ENCODE assay signal across 9 mouse cellular contexts in the genomic region with DNA sequence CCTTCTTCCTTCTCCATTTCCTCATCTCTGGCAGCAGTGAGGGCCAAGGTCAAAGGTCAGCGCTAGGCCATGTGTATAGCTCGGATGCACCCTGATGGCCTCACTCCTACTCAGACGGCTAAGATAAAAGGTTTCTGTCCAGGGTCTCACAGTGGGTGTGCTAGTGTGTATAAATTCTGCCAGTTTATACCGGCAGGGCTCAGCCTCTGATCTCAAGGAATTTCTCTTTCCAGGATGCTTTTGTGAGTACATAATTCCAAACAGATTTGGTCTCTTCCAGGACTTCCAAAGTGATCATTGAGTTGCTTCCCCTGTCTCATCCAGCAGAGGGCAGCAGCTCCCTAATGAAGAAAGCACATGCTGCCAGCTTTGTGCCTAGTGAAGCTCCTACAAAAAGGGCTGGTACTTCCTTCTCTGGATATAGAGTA. TPM values are rescaled to one million over a fixed set of nuclear protein-coding genes. Genes with fewer than 3 reads are reported as not detected.
DNase-seq lines count a peak whose midpoint lies in the region; ATAC-seq and TF ChIP-seq lines count a peak whose summit lies in the region.
"Had no signal": no experiment of that assay in that cellular context is flagged by ENCODE, and none has a peak within 500 bp of the region (broad histone marks: within the 10 kb centered on the region; RNA-seq: fewer than 3 reads in every experiment).

No protein-coding gene starts in this region.

- no peak overlapping the region for H3K27ac ChIP-seq in ES-Bruce4 (ENCODE audit: insufficient read depth, low read length)
- H3K27ac ChIP-seq in bone marrow, adult 2 months (ENCODE audit: control insufficient read depth, insufficient read depth, low read depth, low read length, poor library complexity), result no peak overlapping the region
- no peak overlapping the region for H3K27ac ChIP-seq in embryonic fibroblast, embryonic 13.5 days (ENCODE audit: insufficient read depth, low read length)
- no peak overlapping the region for H3K27ac ChIP-seq in heart, embryonic 12.5 days (ENCODE audit: poor library complexity, severe bottlenecking)
- H3K27ac ChIP-seq: liver, embryonic 15.5 days had no signal

- no peak overlapping the region for H3K9ac ChIP-seq in ES-Bruce4 (ENCODE audit: low read depth, poor library complexity, severe bottlenecking)
- no peak overlapping the region for H3K9ac ChIP-seq in heart, embryonic 12.5 days
- H3K9ac ChIP-seq: liver, embryonic 15.5 days had no signal

- 62% methylated on average over 4 of the region's 4 CpGs for WGBS in bone marrow, adult 2 months
- WGBS in heart, embryonic 12.5 days, result 48% methylated on average over 4 of the region's 4 CpGs

- H3K27me3 ChIP-seq in ES-Bruce4 (ENCODE audit: control insufficient read depth, insufficient read depth, low read length, poor library complexity, severe bottlenecking), result no peaks in the 10 kb centered on the region
- no peaks in the 10 kb centered on the region for H3K27me3 ChIP-seq in heart, embryonic 12.5 days (replicated peaks)
- H3K27me3 ChIP-seq: liver, embryonic 15.5 days had no signal

- no peak overlapping the region for H3K4me3 ChIP-seq in ES-Bruce4 (ENCODE audit: low read depth, low read length)
- H3K4me3 ChIP-seq in bone marrow, adult 2 months (replicated peaks; ENCODE audit: control insufficient read depth, low read depth, low read length), result no peak overlapping the region
- no peak overlapping the region for H3K4me3 ChIP-seq in embryonic fibroblast, embryonic 13.5 days (ENCODE audit: insufficient read depth, low read length)
- no peak overlapping the region for H3K4me3 ChIP-seq in heart, embryonic 12.5 days
- H3K4me3 ChIP-seq: liver, embryonic 15.5 days had no signal

- TF ChIP-seq CTCF in ES-Bruce4 (IDR thresholded peaks at IDR 0.05; ENCODE audit: low read depth, low read length), result peak; percentile 63
- peak; percentile 74 for TF ChIP-seq CTCF in bone marrow, adult 2 months (IDR thresholded peaks at IDR 0.05; ENCODE audit: control insufficient read depth, insufficient read depth, low read length)
- TF ChIP-seq CTCF in embryonic fibroblast, embryonic 13.5 days (IDR thresholded peaks at IDR 0.05; ENCODE audit: borderline replicate concordance, insufficient read depth, low read length), result peak; percentile 63

- TF ChIP-seq POLR2A in ES-Bruce4 (IDR thresholded peaks at IDR 0.05; ENCODE audit: insufficient read depth, low read length), result no peak
- TF ChIP-seq POLR2A in bone marrow, adult 2 months (IDR thresholded peaks at IDR 0.05; ENCODE audit: borderline replicate concordance, control insufficient read depth, low read depth, low read length), result no peak
- no peak for TF ChIP-seq POLR2A in embryonic fibroblast, embryonic 13.5 days (IDR thresholded peaks at IDR 0.05; ENCODE audit: low read depth, low read length)

- H3K4me1 ChIP-seq in ES-Bruce4 (ENCODE audit: control insufficient read depth, insufficient read depth, low read length), result peaks cover 2% of the 10 kb centered on the region
- H3K4me1 ChIP-seq in bone marrow, adult 2 months (ENCODE audit: control insufficient read depth, insufficient read depth, low read length), result peaks cover 2% of the 10 kb centered on the region
- H3K4me1 ChIP-seq in embryonic fibroblast, embryonic 13.5 days (ENCODE audit: control insufficient read depth, insufficient read depth, low read length), result peaks cover 6% of the 10 kb centered on the region; the same call in 1 of the 2 replicates
- H3K4me1 ChIP-seq in heart, embryonic 12.5 days (replicated peaks), result peaks cover 25% of the 10 kb centered on the region

- no peaks in the 10 kb centered on the region for H3K9me3 ChIP-seq in ES-Bruce4 (replicated peaks; ENCODE audit: control insufficient read depth, insufficient read depth, low read length, poor library complexity, severe bottlenecking)
- H3K9me3 ChIP-seq in heart, embryonic 12.5 days (replicated peaks), result no peaks in the 10 kb centered on the region
- H3K9me3 ChIP-seq: liver, embryonic 15.5 days had no signal

- DNase-seq in kidney, postnatal 4 days, result peak; percentile 85 to 87
- peak; percentile 75 to 82 for DNase-seq in lung, adult 18-20 months
- DNase-seq in retina, postnatal 7 days (ENCODE audit: low read depth, low spot score), result peak; percentile 63
- peak; percentile 75 for DNase-seq in urinary bladder, postnatal 14 days (ENCODE audit: low spot score)

- peaks cover 6% of the 10 kb centered on the region for H3K36me3 ChIP-seq in ES-Bruce4 (ENCODE audit: control insufficient read depth, insufficient read depth, low read length, poor library complexity, severe bottlenecking)
- H3K36me3 ChIP-seq in heart, embryonic 12.5 days, result peaks cover 12% of the 10 kb centered on the region

- peak; percentile 43; the same call in 1 of the 2 replicates for ATAC-seq in heart, embryonic 12.5 days (ENCODE audit: insufficient number of reproducible peaks, low FRiP score)

- no peak for TF ChIP-seq EP300 in ES-Bruce4 (IDR thresholded peaks at IDR 0.05; ENCODE audit: insufficient read depth, low read depth, low read length)

- H3K4me2 ChIP-seq in heart, embryonic 12.5 days, result no peak overlapping the region
- H3K4me2 ChIP-seq: liver, embryonic 15.5 days had no signal

RNA-seq across cellular contexts. Expression of a gene that starts 5.3 kb away (rescaled TPM):
- 85.7 and 88.8 TPM in 2 replicates for polyA plus RNA-seq in ES-Bruce4 (2011; ENCODE audit: insufficient read depth, insufficient read length, low read depth, missing spikeins)
- polyA plus RNA-seq in bone marrow, adult 2 months (2011; ENCODE audit: insufficient read depth, insufficient read length, low replicate concordance, missing spikeins), result 21.7 and 47.0 TPM in 2 replicates
- polyA plus RNA-seq in embryonic fibroblast, embryonic 13.5 days (2011; ENCODE audit: insufficient read length, low read depth, missing spikeins), result 49.2 and 69.8 TPM in 2 replicates
- polyA plus RNA-seq in heart, embryonic 12.5 days (2016; fragmentation: Nextera tagmentation; extraction: Ambion mirVana), result 36.7 and 41.1 TPM in 2 replicates

RNA-seq across cellular contexts. Expression of a gene that starts 5.5 kb away (rescaled TPM):
- polyA plus RNA-seq in ES-Bruce4 (2011; ENCODE audit: insufficient read depth, insufficient read length, low read depth, missing spikeins), result 22.9 and 24.7 TPM in 2 replicates
- polyA plus RNA-seq in bone marrow, adult 2 months (2011; ENCODE audit: insufficient read depth, insufficient read length, low replicate concordance, missing spikeins), result 14.6 and 53.5 TPM in 2 replicates
- polyA plus RNA-seq in embryonic fibroblast, embryonic 13.5 days (2011; ENCODE audit: insufficient read length, low read depth, missing spikeins), result 9.3 and 12.4 TPM in 2 replicates
- 9.7 and 11.4 TPM in 2 replicates for polyA plus RNA-seq in heart, embryonic 12.5 days (2016; fragmentation: Nextera tagmentation; extraction: Ambion mirVana)
